Mouse (Mus musculus): ENCODE measurements at regions not wholly inside any gene's neighbourhood (a gene's known extent, or its start where the extent isn't known, plus 50 kb on each side); places are given as distances from the start of the nearest gene placed in this dataset.

DNA sequence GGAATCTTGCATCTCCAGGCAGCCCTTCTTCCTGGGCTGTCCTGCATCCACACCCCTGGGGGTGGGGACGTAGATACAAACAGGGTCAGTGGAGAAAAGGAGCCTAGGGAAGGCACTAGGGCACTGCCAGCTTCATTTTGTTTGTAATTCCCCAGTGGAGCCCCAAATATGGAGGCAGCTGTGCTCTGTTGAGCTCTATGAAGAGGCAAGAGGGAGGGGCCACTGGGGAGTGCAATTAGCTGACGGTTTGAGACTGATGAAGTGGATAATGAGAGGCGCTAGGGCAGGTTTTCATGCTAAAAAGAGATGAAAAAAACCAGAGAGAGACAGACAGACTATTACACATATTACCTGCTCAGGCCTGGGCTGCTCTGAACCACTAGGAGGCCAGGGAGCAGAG, 135.8 kb upstream of the Grik3 start:
- DNase-seq (ENCODE audit: low spot score) = no peak

DNA sequence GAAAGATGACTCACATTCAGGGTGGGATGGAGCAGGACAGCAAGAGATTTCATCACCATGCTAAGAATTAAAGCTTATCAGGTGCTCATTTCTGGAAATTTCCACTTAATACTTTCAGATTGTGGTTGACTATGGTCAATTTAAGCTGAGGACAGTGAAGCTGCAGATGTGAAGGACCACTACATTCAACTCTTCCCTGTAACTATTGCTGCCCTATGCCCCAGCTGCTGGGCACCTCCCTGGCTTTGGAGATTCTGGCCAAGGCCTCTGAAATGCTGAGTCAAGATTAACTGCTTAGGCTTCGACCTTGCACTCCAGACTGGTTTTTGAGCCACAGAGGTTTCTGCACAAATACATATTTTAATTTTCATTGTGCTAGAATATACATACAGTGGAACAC, 140.4 kb upstream of the Grik3 start:
- DNase-seq (ENCODE audit: low spot score) = no peak

DNA sequence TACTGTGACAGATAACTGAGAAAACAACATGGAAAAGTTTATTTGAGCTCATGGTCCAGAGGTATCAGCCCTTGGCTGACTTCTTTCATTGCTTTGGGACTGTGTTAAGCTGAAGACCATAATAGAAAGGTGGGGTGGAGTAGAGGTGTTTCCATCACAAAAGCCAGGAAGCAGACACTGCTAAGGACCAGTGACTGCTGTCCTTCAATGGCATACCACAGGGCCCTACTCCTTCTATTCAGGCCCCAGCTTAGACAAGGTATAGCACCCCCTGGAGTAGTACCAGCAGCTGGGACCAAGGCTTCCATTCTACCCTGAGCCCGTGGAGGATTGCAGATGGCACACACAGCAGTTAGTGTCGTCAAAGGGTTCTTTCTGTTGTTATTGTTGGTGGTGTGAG, 151.4 kb upstream of the Grik3 start:
- no peak for DNase-seq (ENCODE audit: low spot score)

GRCm38 (mm10) chr4:125328806-125329205, 161.7 kb upstream of the Grik3 start:
- DNase-seq (ENCODE audit: low spot score) = no peak

GRCm38 (mm10) chr4:125324495-125324894, 166.0 kb upstream of the Grik3 start:
- no peak for DNase-seq (ENCODE audit: low spot score)

DNA sequence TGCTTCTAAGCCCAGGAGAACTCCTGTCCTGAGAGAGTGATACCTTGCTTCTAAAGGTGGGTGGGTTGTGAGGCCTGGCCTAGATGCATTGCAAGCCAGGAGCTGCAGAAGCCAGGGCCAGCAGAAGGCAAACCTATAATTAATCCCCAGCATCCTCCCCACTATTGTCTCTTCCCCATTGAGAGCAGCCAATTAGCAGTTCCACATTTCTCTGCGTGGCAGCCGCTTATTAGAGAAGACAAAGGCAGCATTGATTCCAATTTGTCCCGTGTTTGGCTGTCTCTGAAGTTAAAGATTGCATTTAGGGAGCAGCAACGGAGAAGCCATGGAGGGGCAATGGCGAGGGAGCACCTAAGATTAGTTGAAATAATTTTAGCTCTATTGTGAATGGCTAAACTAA, 171.2 kb upstream of the Grik3 start:
- no peak for DNase-seq (ENCODE audit: low spot score)

DNA sequence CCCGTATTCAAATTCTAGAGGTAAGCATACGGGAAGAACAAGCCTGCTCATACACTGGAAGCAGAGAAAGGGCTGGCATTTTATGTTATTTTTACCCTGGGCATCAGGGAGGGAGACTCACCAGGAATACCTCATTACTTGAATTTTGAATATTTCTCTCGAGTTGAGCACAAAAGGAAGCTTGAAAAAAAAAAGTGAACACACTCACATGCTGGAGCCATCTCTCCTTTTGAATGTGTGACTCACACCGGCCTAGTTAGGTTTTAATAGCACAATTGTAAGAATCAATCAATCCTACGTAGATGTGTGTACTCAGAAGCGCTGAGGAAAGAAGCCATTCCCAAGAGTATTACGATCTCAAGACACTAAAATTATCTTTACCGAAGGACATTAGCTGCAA, 172.2 kb upstream of the Grik3 start:
- DNase-seq (ENCODE audit: low spot score) = no peak

DNA sequence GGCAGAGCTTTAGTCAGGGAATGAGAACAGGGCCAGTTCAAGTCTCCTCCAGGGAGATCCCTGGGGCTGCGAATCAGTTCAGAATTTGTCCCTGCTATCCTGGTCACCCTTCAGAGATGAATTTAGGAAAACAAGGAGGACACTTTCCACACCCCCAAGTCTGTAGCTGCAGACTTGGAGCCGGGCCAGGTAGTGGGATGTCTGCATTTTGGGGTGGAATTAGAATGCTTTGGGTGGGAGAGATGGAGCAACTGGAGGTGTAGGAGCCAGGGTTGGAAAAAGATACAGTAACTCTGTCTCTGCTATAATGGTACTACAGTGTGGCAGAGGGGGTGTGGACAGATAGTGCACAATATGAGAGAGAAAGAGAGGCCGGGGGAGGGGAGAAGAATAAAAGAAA, 173.6 kb upstream of the Grik3 start:
- DNase-seq (ENCODE audit: low spot score) = no peak

DNA sequence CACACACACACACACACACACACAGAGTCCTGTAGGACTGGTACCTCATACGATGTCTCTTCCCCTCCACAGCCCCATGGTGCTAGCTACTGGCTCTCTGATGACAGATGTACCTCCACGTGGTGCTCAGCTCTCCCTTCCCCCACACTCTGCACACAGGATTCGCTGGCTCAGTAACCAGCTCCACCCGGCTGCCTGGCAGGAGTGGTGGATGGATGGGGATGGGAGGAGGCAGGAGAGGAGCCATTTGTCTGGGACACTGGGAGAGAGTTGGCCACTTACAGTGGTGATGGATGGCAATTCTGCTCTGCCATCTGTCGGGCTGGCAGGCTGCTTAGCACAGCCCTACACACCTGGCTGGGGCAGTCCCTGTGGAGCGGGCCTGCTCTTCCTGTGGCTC, 174.7 kb upstream of the Grik3 start:
- no peak for DNase-seq (ENCODE audit: low spot score)

DNA sequence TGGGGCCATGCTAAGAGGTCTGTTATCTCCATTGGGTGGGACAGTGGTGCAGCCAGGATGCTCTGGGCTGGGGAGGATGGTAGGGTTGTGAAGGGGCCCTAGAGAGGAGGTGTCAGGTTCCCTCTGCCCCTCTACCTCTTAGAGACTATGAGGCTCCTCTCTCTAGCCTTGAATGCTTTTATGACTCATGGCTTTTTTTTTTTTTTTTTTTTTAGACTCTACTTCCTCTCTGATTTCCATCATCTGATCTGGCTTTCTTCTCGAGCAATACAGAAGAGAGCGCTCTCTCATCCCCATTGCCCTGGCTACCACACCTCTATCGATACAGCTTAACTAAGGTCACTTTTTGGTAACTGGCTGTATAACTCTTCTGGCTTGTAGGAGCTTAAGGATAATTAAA, 176.6 kb upstream of the Grik3 start:
- no peak for DNase-seq (ENCODE audit: low spot score)

GRCm38 (mm10) chr4:125313252-125313651, 177.2 kb upstream of the Grik3 start:
- DNase-seq (ENCODE audit: low spot score) = no peak

- DNase-seq (ENCODE audit: low spot score) = no peak
Measured at GRCm38 (mm10) chr4:125308171-125308570, 180.5 kb upstream of the Zc3h12a start.

- DNase-seq (ENCODE audit: low spot score) = no peak
Measured at GRCm38 (mm10) chr4:125305766-125306165, 178.1 kb upstream of the Zc3h12a start.

DNA sequence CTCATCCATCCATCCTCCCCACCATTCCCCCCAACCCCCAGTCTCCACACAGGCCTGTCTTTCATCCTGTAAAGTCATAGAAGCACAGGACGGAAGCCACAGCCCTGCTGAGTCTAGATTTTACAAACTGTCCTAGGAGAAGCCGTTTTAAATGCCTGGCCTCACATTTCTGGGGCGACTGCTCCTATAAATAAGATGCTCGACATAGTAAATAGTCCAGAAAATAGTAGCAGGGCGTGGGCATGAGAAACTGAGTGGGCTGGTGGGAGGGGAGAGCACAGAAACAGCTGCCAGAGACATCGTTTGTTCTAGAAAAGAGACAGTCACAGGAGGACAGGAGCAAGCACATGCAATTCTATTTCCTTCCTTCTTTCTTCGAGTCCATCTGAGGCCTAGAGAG, 175.0 kb upstream of the Zc3h12a start:
- DNase-seq (ENCODE audit: low spot score) = no peak

DNA sequence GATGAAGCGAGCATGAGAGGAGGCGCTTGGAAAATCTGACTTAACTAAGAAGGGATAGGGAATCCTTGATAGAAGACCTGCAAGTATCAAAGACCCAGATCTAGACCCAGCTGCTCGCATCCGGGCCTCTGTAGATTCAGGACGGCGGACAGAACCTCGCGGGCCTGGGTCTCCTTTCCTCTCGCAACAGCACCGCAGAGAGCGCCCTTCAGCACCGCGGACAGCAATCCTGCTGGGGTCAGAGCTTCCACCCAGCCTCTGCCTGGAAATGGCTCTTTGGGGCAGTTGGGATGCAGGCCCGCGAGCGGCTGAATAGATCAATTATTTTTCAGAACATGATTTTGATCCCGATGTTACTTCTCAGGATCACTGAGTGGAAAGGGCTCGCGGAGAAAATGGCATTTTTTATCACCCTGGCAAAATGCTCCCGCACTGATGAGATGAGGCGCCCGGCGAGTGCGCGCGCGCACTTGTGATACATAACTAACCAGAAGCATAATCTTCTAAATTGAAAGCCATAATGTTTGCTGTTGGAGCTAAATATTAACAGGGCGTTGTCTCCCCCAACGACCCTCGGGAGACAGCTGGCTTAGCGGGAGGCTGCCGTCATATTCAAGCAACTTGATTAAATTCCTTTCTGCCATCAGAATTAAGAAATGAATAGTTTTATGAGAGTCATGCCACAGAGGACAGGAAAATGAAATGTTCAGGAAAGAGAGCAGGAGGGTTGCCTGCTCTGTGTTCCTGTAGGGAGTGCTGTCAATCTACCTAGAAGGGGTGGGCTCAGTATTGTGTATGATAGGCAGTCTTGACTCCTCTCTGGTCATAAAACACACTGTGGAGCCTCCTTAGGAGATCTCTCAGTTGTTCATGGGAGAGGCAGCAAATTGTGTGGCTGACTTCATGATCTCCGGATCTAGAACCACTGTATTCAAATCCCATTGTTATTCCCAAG, 173.1 kb upstream of the Zc3h12a start:
- peak; percentile 61 for DNase-seq (ENCODE audit: low spot score)

DNA sequence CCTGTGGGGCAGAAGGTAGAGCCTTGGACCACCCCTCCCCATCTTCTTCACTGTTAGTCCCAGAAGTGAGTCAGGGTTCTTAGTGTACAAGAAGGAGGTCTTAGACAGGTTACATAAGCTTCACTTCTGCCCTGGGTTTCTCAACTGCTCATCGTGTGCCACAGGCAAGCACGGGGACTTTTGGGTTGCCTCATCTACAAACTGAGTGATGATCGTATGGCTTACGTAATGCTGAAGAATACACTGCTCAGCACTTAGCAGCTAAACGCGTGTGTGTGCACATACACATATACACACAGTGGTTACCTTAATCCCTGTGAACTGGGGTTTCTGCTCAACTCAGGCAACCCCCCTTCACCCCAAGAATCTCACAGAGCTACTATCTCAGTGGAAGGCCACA, 163.1 kb upstream of the Zc3h12a start:
- DNase-seq (ENCODE audit: low spot score) = no peak

DNA sequence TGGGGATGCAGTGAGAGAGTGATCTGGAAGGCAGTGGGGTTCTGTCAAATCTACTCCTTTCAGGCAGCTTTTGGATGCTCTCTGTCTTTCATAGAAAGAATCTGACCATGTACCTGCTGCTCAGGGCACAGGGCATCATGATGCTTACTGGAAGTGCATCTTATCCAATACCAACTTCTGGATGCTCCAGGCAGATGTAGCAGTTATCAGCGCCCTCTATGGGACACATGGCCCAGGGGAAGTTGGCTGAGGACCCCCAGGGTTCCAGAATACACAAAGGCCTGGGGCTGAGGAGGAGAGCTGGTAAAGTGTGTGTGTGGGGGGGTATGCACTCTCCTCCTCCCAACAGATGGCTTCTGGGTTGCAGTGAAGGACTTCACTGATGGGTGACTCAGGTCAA, 162.1 kb upstream of the Zc3h12a start:
- DNase-seq (ENCODE audit: low spot score) = no peak

GRCm38 (mm10) chr4:125289031-125289449, 161.4 kb upstream of the Zc3h12a start:
- no peak for DNase-seq (ENCODE audit: low spot score)

DNA sequence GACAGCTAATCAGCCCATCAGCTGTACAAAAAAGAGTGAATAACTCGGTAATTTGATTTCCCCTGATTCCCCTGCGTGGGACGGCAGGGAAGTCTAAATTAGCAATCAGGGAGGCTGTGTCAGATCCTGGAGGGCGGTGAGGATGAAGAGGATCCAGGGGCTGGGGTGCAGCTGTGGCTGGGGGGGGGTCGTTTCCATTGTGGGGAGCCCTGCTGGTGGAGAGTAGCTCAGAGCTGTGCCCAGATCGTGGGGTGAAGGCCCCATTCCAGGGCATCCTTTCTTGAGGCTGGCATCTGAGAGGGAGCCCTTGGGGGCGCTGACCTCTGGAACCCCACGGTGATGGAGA, 155.3 kb upstream of the Zc3h12a start:
- DNase-seq (ENCODE audit: low spot score) = no peak

DNA sequence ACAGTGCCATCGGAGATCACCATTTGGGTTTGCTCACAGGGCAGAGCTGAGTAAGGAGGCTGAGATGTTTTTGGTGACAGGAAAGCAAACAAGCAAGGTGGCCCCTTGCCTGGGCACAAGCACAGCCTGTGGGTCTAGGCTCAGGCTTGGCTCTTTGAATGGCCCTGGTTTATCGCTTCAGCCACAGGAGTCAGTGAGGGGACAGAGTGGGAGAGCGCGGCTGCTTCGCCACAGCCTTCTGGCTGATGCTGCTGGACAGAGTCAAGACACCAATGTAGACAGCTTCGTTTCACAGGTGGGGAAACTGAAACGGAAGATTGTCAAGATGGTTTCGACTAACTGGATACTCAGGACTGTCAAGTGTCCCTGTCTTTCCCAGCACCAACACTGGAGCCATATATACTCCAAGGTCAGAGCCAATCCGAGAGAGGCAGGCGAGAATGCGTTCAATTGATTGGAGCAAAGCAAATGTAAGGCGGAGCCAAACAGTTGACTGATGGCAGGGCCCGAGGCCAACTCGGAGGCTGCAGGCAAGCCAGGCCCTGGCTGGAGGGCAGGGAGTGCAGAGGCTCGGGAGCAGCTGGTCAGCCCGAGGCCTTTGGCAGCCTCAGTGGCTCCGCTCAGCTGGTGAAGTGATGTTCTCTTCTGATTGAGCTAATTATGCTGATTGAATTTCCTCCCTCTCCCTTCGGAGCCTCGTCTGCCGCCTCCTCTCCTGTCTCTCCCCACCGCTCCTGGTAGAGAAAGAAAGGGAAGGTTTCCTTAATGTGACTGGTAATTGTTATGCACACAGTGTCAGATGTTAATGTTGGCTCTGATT, 154.7 kb upstream of the Zc3h12a start:
- no peak for DNase-seq (ENCODE audit: low spot score)

DNA sequence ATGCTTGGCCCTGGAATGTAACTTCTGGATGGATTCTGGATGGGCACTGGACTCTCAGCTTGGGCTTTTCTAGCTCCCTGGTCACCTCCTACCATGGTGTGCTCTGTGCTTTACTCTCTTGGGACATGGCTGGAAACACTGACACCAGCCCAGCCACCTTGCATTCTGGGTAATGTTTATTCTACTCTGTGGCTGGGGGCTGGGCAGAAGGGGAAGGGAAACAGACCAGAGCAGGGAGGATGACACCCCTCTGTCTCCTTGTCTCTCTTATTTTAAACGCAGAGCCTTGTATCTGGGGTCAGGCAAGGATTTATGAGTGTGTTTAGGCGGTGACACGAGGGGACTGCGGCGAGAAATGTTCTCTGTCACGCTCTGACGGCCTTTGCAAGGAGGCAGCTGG, 151.5 kb upstream of the Zc3h12a start:
- no peak for DNase-seq (ENCODE audit: low spot score)

GRCm38 (mm10) chr4:125276861-125277260, 149.2 kb upstream of the Zc3h12a start:
- no peak for DNase-seq (ENCODE audit: low spot score)

GRCm38 (mm10) chr4:125275259-125275658, 147.6 kb upstream of the Zc3h12a start:
- DNase-seq (ENCODE audit: low spot score) = no peak

All from ovary, postnatal 10 days (tissue).